Mouse (Mus musculus) left cerebral cortex, postnatal 36 days (tissue): ENCODE measurements at regions not wholly inside any gene's neighbourhood (a gene's known extent, or its start where the extent isn't known, plus 50 kb on each side); places are given as distances from the start of the nearest gene placed in this dataset.

Source experiments
- DNase-seq, 2 experiments: peaks; one replicate each; pipeline ENCODE4 v3.0.0; 2021 to 2022; ENCODE audit warnings: low spot score in 2 of 2, mixed read lengths in 1 of 2
- intact Hi-C: fragments of 180-260 bp; cut with DNase I; formaldehyde crosslinking; loops from one replicate; pipeline ENCODE4 v1.15.1; 2025

- intact Hi-C loops = no loop called here
- no peak for DNase-seq
These were observed 274.5 kb upstream of the Klf4 start for GRCm38 (mm10) chr4:55806799-55807198.

- DNase-seq = no peak
- intact Hi-C loops = no loop called here
These were observed 273.2 kb upstream of the Klf4 start for GRCm38 (mm10) chr4:55805255-55806051.

- no peak for DNase-seq
- intact Hi-C loops = no loop called here
These were observed 269.8 kb upstream of the Klf4 start for GRCm38 (mm10) chr4:55802101-55802500.

- intact Hi-C loops = no loop called here
- no peak for DNase-seq
These were observed 265.8 kb upstream of the Klf4 start for GRCm38 (mm10) chr4:55798099-55798498.

GRCm38 (mm10) chr4:55781329-55781847 lies 249.1 kb upstream of the Klf4 start:
- intact Hi-C loops = no loop called here
- no peak for DNase-seq

- DNase-seq = no peak
- intact Hi-C loops = no loop called here
These were observed 247.3 kb upstream of the Klf4 start for GRCm38 (mm10) chr4:55779581-55779980.

GRCm38 (mm10) chr4:55775858-55776257 lies 243.6 kb upstream of the Klf4 start:
- intact Hi-C loops = no loop called here
- no peak for DNase-seq

GRCm38 (mm10) chr4:55774571-55774970 lies 242.3 kb upstream of the Klf4 start:
- intact Hi-C loops = no loop called here
- no peak for DNase-seq

- intact Hi-C loops = no loop called here
- DNase-seq = no peak
These were observed 237.4 kb upstream of the Klf4 start for GRCm38 (mm10) chr4:55769656-55770055.

- DNase-seq = no peak
- intact Hi-C loops = no loop called here
These were observed 236.1 kb upstream of the Klf4 start for GRCm38 (mm10) chr4:55768325-55768724.

- intact Hi-C loops = no loop called here
- no peak for DNase-seq
These were observed 234.9 kb upstream of the Klf4 start for GRCm38 (mm10) chr4:55767133-55767532.

GRCm38 (mm10) chr4:55765780-55766179 lies 233.5 kb upstream of the Klf4 start:
- intact Hi-C loops = no loop called here
- no peak for DNase-seq

GRCm38 (mm10) chr4:55763112-55763511 lies 230.8 kb upstream of the Klf4 start:
- intact Hi-C loops = no loop called here
- DNase-seq = no peak

GRCm38 (mm10) chr4:55762389-55762788 lies 230.1 kb upstream of the Klf4 start:
- intact Hi-C loops = no loop called here
- no peak for DNase-seq

GRCm38 (mm10) chr4:55757148-55757927 lies 225.1 kb upstream of the Klf4 start:
- intact Hi-C loops = loop anchor here (10.0 kb wide), 1 partner anchor 267 kb away; no protein-coding TSS in a partner anchor

GRCm38 (mm10) chr4:55749949-55750600 lies 217.8 kb upstream of the Klf4 start:
- intact Hi-C loops = loop anchor here (10.0 kb wide), 2 partner anchors 215 to 275 kb away; partner anchors contain the start of gene Klf4
- DNase-seq = no peak

More at GRCm38 (mm10) chr4:55757148-55757927, 225.1 kb upstream of the Klf4 start:
- DNase-seq = no peak

GRCm38 (mm10) chr4:55741355-55741754 lies 209.1 kb upstream of the Klf4 start:
- no peak for DNase-seq

GRCm38 (mm10) chr4:55740062-55740461 lies 207.8 kb upstream of the Klf4 start:
- intact Hi-C loops = loop anchor here (10.0 kb wide), 1 partner anchor 205 kb away; the partner anchor contains the start of gene Klf4
- no peak for DNase-seq

More at GRCm38 (mm10) chr4:55741355-55741754, 209.1 kb upstream of the Klf4 start:
- intact Hi-C loops = loop anchor here (10.0 kb wide), 1 partner anchor 207 kb away; the partner anchor contains the start of gene Klf4

- no peak for DNase-seq
- intact Hi-C loops = no loop called here
These were observed 206.4 kb upstream of the Klf4 start for GRCm38 (mm10) chr4:55738714-55739113.

- no peak for DNase-seq
- intact Hi-C loops = no loop called here
These were observed 203.2 kb upstream of the Klf4 start for GRCm38 (mm10) chr4:55735453-55735852.
